Mouse (Mus musculus) kidney, embryonic 16.5 days (tissue): ENCODE data around the gene Ap2s1. TPM values are rescaled to one million over a fixed set of nuclear protein-coding genes. Genes with fewer than 3 reads are reported as not detected.

Source experiments
- ATAC-seq: fragments of 200-750 bp; cut with Nextera tagmentation; 2 replicates; pipeline ENCODE4 v1.8.0; 2017; ENCODE audit warnings: moderate TSS enrichment; ENCODE audit not compliant: low FRiP score, low TSS enrichment
- H3K27ac ChIP-seq: fragments of 300-500 bp; sonication (generic); 2 replicates; pipeline ENCODE4 v1.5.1; 2014; ENCODE audit warnings: low read length
- H3K27me3 ChIP-seq: fragments of 300-500 bp; sonication (generic); 2 replicates; pipeline ENCODE4 v1.6.1; 2014; ENCODE audit warnings: low read length, control low read depth, mixed read lengths; ENCODE audit not compliant: insufficient read depth
- H3K36me3 ChIP-seq: fragments of 300-500 bp; sonication (generic); 2 replicates; pipeline ENCODE4 v1.6.1; 2014; ENCODE audit warnings: low read length, control low read depth, mixed read lengths; ENCODE audit not compliant: insufficient read depth
- H3K4me1 ChIP-seq: fragments of 300-500 bp; sonication (generic); 2 replicates; pipeline ENCODE4 v1.6.1; 2014; ENCODE audit warnings: low read length, control low read depth, mixed read lengths; ENCODE audit not compliant: insufficient read depth
- H3K4me2 ChIP-seq: fragments of 300-500 bp; sonication (generic); replicated peaks from 2 replicates; pipeline ENCODE4 v1.6.1; 2014; ENCODE audit warnings: low read depth, low read length
- H3K4me3 ChIP-seq: fragments of 300-500 bp; sonication (generic); 2 replicates; pipeline ENCODE4 v1.5.1; 2014; ENCODE audit warnings: mild to moderate bottlenecking, low read length
- H3K9ac ChIP-seq: fragments of 300-500 bp; sonication (generic); replicated peaks from 2 replicates; pipeline ENCODE4 v1.6.1; 2014; ENCODE audit warnings: low read length
- H3K9me3 ChIP-seq: fragments of 300-500 bp; sonication (generic); 2 replicates; pipeline ENCODE4 v1.6.1; 2016; ENCODE audit warnings: low read length, control low read depth
- WGBS: fragments of 180-500 bp; shearing (Covaris S2); extraction: QIAGEN DNeasy Blood & Tissue Kit; methylation state at CpG from one replicate; pipeline ENCODE4 v1.1.7; 2014; 5-methylcytosine and 5-hydroxymethylcytosine counted together
- polyA plus RNA-seq: library from polyadenylated mRNA; unstranded; fragments of >200 nt; fragmentation: Nextera tagmentation; extraction: Ambion mirVana; gene quantifications from 2 replicates; pipeline ENCODE4 v1.2.1, GENCODE M21; 2015

Ap2s1 gene
- polyA plus RNA-seq, 1 experiment from 2014 or later: 282 TPM

GRCm38 (mm10) chr7:16763463-16764218 lies 25.4 kb downstream of the Ap2s1 start:
- Histone ChIP-seq H3K4me2 (no peak overlapping the region), H3K4me1 (peaks cover 10% of the 10 kb centered on the region), H3K9ac (no peak overlapping the region), H3K4me3 (no peak overlapping the region), H3K9me3 (no peaks in the 10 kb centered on the region), H3K27ac (no peak overlapping the region), H3K27me3 (no peaks in the 10 kb centered on the region), H3K36me3 (no peaks in the 10 kb centered on the region)
- 89% methylated on average over 7 of the region's 7 CpGs for WGBS
- no peak for ATAC-seq

GRCm38 (mm10) chr7:16766443-16766842 lies 28.2 kb downstream of the Ap2s1 start:
- Histone ChIP-seq H3K4me2 (no peak overlapping the region), H3K4me1 (no peaks in the 10 kb centered on the region), H3K4me3 (no peak overlapping the region), H3K9me3 (no peaks in the 10 kb centered on the region; the same call in 1 of the 2 replicates), H3K36me3 (no peaks in the 10 kb centered on the region), H3K9ac (no peak overlapping the region), H3K27me3 (no peaks in the 10 kb centered on the region), H3K27ac (no peak overlapping the region)
- no peak for ATAC-seq
- 59% methylated on average over 2 of the region's 2 CpGs for WGBS

- ATAC-seq: peak; percentile 49
- Histone ChIP-seq H3K36me3 (no peaks in the 10 kb centered on the region), H3K4me3 (no peak overlapping the region), H3K4me1 (no peaks in the 10 kb centered on the region), H3K9ac (no peak overlapping the region), H3K27ac (no peak overlapping the region), H3K9me3 (peaks cover 7% of the 10 kb centered on the region), H3K27me3 (no peaks in the 10 kb centered on the region), H3K4me2 (no peak overlapping the region)
- WGBS: 22% methylated on average over 5 of the region's 5 CpGs
Measured at GRCm38 (mm10) chr7:16775888-16776287, 37.7 kb downstream of the Ap2s1 start.

- Histone ChIP-seq H3K36me3 (no peaks in the 10 kb centered on the region), H3K9me3 (no peaks in the 10 kb centered on the region), H3K4me3 (no peak overlapping the region), H3K9ac (no peak overlapping the region), H3K27me3 (no peaks in the 10 kb centered on the region), H3K27ac (peak overlapping the region; percentile 77), H3K4me2 (no peak overlapping the region), H3K4me1 (peaks cover 28% of the 10 kb centered on the region)
- WGBS: 53% methylated on average over 5 of the region's 5 CpGs
- peak; percentile 14; the same call in 1 of the 2 replicates for ATAC-seq
Measured at GRCm38 (mm10) chr7:16780076-16780475, 41.9 kb downstream of the Ap2s1 start.

- WGBS: 3% methylated on average over 34 of the region's 34 CpGs
- Histone ChIP-seq H3K27ac (peak within 1 kb of the TSS; percentile 77), H3K27me3 (no peaks in the 10 kb centered on the region), H3K4me1 (peaks cover 30% of the 10 kb centered on the region), H3K9me3 (no peaks in the 10 kb centered on the region), H3K9ac (peak within 1 kb of the TSS; percentile 84), H3K4me3 (peak within 1 kb of the TSS; percentile 74), H3K36me3 (no peaks in the 10 kb centered on the region), H3K4me2 (peak within 1 kb of the TSS; percentile 98)
- peak; percentile 77 for ATAC-seq
Measured at GRCm38 (mm10) chr7:16780825-16781554, 42.8 kb downstream of the Ap2s1 start, which contains the start of gene Slc1a5. TSS of gene Slc1a5 (plus strand) at chr7:16781340.

GRCm38 (mm10) chr7:16781555-16781815 lies 43.3 kb downstream of the Ap2s1 start:
- Histone ChIP-seq H3K4me3 (peak overlapping the region; percentile 74), H3K9me3 (no peaks in the 10 kb centered on the region), H3K4me2 (peak overlapping the region; percentile 98), H3K9ac (peak overlapping the region; percentile 84), H3K27ac (peak overlapping the region; percentile 51), H3K36me3 (peaks cover under 1% of the 10 kb centered on the region; the same call in 1 of the 2 replicates), H3K27me3 (no peaks in the 10 kb centered on the region), H3K4me1 (peaks cover 30% of the 10 kb centered on the region)
- WGBS: under 1% methylated on average over 10 of the region's 10 CpGs
- ATAC-seq: peak; percentile 7

GRCm38 (mm10) chr7:16781816-16782554 lies 43.8 kb downstream of the Ap2s1 start:
- H3K36me3 ChIP-seq: peaks cover 5% of the 10 kb centered on the region
- ATAC-seq: peak; percentile 16
- H3K4me3 ChIP-seq: peak overlapping the region; percentile 74
- no peaks in the 10 kb centered on the region for H3K27me3 ChIP-seq
- H3K4me1 ChIP-seq: peaks cover 30% of the 10 kb centered on the region
- peak overlapping the region; percentile 98 for H3K4me2 ChIP-seq
- peak overlapping the region; percentile 84 for H3K9ac ChIP-seq
- WGBS: 0% methylated on average over 57 of the region's 60 CpGs
- H3K27ac ChIP-seq: peak overlapping the region; percentile 51
- no peaks in the 10 kb centered on the region for H3K9me3 ChIP-seq

- WGBS: 6% methylated on average over 11 of the region's 11 CpGs
- ATAC-seq: no peak
- no peak overlapping the region for H3K27ac ChIP-seq
Measured at GRCm38 (mm10) chr7:16782555-16783125, 44.4 kb downstream of the Ap2s1 start.

GRCm38 (mm10) chr7:16783224-16783688 lies 45.0 kb downstream of the Ap2s1 start:
- Histone ChIP-seq H3K9me3 (no peaks in the 10 kb centered on the region), H3K4me1 (peaks cover 30% of the 10 kb centered on the region), H3K4me2 (peak overlapping the region; percentile 98), H3K27me3 (no peaks in the 10 kb centered on the region), H3K36me3 (peaks cover 8% of the 10 kb centered on the region), H3K9ac (peak overlapping the region; percentile 84), H3K4me3 (peak overlapping the region; percentile 74), H3K27ac (peak overlapping the region; percentile 48; the same call in 1 of the 2 replicates)
- WGBS: 27% methylated on average over 10 of the region's 10 CpGs
- no peak for ATAC-seq

More at GRCm38 (mm10) chr7:16782555-16783125, 44.4 kb downstream of the Ap2s1 start:
- Histone ChIP-seq H3K4me1 (peaks cover 30% of the 10 kb centered on the region), H3K9ac (peak overlapping the region; percentile 84), H3K9me3 (no peaks in the 10 kb centered on the region), H3K4me2 (peak overlapping the region; percentile 98), H3K4me3 (peak overlapping the region; percentile 74), H3K36me3 (peaks cover 5% of the 10 kb centered on the region), H3K27me3 (no peaks in the 10 kb centered on the region)
